Mouse (Mus musculus) lung, adult 18-20 months (tissue): ENCODE results near the gene Cdhr5.

Experiments used
- DNase-seq, 2 experiments: peaks; one replicate each; pipeline ENCODE4 v3.0.0; 2022; ENCODE audit warnings: mixed read lengths in 2 of 2

Cdhr5 gene

DNA sequence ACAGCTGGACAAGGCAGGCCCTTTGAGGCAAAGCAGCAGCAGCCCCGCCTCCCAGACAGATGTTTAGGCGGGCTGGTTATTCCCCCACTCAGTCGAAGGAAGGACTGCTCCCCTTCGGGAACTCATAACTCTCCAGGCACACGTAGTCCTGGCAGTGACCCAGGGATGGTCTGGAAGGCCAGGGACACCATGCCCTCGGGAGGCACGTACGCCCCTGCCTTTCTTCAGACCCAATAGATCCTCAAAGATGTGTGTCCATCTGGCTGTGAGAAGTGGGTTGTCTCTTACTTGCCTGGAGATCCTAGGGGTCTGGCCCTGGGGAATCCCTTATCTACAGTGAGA, 54.5 kb downstream of the Cdhr5 start:
- DNase-seq, result no peak

- DNase-seq, result peak; percentile 98 to 99
These were observed 55.1 kb downstream of the Cdhr5 start for GRCm38 (mm10) chr7:141221249-141222125.

- no peak for DNase-seq
These were observed 56.2 kb downstream of the Cdhr5 start for GRCm38 (mm10) chr7:141220377-141220776.

DNA sequence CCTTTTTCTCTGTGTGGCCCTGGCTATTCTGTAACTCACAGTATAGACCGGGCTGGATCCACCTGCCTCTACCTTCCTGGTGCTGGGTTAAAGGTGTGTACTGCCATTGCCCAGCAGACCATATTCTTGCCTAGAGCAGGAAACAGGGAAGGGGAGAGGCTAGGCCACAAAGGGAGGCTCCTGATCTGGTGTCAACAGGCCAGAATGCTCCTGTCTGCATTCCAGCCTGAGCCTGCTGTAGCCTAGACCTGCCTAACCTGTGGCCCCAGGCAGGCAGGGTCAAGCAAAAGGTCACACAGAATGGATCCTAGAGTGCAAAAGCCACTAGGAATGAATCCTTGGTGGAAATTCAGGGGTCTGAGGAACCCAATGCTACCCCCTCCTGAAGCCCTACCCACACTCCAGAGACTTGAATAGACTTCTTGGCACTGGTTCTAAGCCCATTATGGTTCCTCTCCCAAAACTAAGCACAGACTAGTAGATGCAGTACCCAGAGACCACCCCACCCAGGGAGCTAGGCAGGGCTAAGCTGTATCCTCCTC, 57.0 kb downstream of the Cdhr5 start:
- DNase-seq, result no peak
